Mouse (Mus musculus) gastrocnemius, postnatal 14 days (tissue): ENCODE results near the gene Slc25a24. TPM values are rescaled to one million over a fixed set of nuclear protein-coding genes. Genes with fewer than 3 reads are reported as not detected.

ENCODE experiments used
- DNase-seq: peaks from one replicate; pipeline ENCODE4 v3.0.0; 2021; ENCODE audit warnings: mixed read lengths
- intact Hi-C: fragments of 180-260 bp; cut with DNase I; formaldehyde crosslinking; loops from one replicate; pipeline ENCODE4 v1.15.1; 2025; ENCODE audit warnings: low total_unique reads
- total RNA-seq, 2 experiments: library from RNA; stranded (reverse); gene quantifications; 2 replicates each; pipeline ENCODE4 v1.2.3; 2021

The Slc25a24 gene
- total RNA-seq, 2 experiments from 2014 or later, result 6.3 to 8.0 TPM

DNA sequence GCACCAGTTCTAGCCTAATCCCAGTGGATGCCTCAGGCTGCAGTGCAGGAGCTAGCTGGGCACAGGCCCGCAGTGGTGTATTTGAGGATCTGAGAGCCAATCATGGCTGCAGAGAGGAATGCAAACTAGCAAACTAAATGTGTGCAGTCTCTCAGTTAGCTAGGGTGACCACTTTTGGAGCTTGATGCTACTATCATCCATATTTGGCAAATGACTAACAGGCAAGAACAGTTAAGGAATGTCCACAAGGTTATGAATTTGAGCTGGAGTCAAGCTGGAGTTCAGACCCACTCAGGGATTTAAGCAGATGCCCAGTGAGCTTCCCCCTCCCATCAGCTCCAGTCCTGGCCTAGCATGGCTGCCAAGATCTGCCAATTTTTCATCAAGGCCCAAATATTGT is 41.7 kb downstream of the Slc25a24 start:
- intact Hi-C loops, result no loop called here
- no peak for DNase-seq

DNA sequence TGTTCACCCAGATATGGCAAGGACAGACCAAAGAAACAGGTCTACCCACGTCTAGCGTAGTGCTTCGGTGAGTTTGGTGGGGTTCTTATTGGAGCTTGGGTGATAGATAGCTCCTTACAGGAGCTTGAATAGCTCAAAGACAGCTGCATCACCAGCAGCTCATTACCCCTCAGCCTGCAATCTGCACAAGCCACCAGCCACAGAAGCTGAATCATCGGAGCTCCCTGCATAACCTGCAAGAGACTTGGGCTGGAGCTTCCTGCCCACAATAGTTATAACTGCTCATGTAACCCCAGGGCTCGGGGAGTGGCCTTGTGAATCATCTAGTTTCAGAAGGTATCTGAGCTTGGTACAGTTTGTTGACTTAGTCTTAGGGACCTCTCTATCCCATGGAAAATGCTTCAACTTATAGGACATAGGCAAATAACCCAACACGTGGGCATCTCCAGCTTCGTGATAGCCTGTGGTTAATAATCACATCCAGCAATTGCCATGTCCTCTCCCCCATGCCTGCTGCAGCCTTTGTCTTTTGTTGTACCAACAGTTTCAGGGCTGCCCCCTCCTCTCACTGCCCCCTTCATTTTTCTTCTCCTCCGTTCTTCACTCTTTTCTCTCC is 42.4 kb downstream of the Slc25a24 start:
- intact Hi-C loops, result no loop called here
- no peak for DNase-seq

DNA sequence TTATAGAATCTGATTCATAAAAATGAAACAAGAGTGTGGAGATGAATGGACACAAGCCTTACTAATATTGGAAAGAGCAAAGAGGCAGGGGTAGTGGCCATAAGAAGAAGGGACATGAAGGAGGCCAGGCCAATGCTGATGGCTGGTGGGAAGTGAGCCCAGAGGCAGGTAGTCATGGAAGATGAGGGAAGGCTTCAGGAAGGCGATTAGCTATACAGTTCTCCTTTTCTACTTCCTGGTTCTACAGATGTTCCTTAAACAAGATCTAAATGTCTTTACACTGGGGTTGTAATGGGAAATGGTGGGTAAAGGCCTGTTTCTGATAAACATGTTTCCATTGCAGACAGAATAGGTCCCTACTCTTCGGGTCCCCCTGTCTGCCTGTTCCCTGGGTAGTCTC is 46.2 kb downstream of the Slc25a24 start:
- intact Hi-C loops, result no loop called here
- no peak for DNase-seq

DNA sequence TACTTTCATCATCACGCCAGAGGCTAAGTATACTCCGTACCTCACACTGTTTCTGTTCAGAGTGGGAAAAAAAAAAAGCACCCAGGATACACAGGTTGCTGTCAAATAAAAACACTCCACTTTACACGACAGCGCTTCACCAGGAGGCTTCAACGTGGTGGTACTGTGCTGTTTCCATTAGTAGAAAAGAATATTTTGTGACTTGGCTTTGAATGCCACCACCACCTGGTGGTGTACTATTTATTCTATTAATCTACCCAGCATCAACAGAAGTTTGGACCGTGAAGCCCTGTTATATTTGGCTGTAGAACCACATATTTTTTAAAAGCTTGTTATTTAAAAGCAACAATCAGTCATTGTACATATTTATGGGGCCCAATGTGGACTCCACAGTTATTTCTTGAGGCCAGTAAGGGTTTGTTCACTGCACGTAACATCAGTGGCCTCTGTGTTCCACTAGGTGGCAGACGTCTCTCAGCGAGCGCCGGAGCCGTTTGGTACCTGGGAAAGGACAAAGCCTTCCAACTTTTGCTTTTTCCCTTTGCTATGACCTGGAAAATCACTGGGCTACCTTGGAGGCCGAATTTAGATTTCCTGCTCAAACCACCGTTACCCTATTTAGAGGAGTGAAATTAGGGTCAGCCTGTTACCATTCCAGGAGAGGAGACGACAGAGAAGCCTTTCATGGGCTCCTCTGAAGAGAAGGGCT is 48.3 kb downstream of the Slc25a24 start:
- intact Hi-C loops, result loop anchor here (5.0 to 10.0 kb wide), 2 partner anchors 174 to 316 kb away; partner anchors contain the start of gene Vav3
- DNase-seq, result peak; percentile 60

DNA sequence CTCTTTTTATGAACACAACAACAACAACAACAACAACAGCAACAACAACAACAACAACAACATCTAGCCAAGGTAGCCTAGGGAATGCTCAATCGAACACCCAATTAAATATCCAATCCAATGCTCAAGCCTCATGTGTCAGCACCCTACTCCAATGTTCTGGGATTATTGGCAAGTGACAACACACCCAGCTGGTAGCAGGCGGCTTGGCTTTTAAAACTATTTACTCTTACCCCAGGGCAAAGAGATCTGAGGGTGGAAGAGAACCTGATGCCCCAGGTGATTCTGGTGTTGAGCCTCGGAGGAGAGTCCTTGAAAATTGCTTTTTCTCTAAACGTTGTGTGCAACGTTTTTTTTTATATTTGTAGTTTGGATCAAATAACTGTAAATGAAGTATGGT is 51.4 kb downstream of the Slc25a24 start:
- intact Hi-C loops, result loop anchor here (5.0 to 10.0 kb wide), 2 partner anchors 170 to 313 kb away; partner anchors contain the start of gene Vav3
- DNase-seq, result no peak

DNA sequence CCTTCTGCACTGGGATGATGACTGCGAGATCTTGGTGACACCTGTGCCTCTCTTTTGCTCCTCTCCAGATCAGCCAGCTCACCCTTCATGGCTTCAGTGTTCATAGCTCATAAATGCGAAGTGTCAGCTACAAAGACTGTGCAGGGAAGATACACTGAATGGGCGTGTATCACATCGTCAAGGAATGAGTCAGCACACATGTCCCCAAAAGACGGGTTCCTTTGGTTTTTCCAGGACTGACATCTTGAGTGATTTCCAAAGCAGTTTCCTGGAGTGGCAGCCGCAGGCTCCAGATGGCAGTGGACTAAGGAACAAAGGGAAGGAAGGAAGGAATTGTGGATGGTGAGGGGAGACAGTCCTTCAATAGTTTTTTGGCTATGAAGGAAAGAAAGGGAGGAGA is 55.8 kb downstream of the Slc25a24 start:
- no peak for DNase-seq
- intact Hi-C loops, result loop anchor here (10.0 kb wide), 1 partner anchor 166 kb away; the partner anchor contains the start of gene Vav3

DNA sequence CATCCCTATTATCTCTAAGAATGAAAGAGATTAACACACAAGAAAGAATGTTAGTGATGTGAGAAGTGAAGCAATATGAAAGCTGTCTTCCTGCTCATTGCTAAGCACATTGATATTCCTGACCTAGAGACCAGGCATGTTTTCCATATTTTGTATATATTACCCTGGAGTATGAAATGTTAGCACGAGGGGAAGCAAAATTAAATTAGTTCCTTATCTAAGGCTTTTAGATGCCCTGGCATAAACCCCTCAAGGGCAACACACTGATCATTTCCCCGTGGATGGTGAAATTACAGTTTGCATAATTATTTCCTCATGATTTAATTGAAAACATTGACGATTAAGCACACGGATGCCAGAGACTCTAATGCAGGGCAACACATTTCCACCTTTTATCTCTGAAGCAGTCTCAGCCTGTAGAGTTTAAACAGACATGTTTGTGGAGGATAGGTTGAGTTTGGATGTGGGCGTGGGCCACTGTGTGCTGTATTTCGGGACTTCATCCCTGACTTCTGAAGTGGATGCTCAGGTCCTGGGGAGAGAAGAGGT is 56.7 kb downstream of the Slc25a24 start:
- DNase-seq, result no peak
- intact Hi-C loops, result loop anchor here (10.0 kb wide), 1 partner anchor 165 kb away; the partner anchor contains the start of gene Vav3

DNA sequence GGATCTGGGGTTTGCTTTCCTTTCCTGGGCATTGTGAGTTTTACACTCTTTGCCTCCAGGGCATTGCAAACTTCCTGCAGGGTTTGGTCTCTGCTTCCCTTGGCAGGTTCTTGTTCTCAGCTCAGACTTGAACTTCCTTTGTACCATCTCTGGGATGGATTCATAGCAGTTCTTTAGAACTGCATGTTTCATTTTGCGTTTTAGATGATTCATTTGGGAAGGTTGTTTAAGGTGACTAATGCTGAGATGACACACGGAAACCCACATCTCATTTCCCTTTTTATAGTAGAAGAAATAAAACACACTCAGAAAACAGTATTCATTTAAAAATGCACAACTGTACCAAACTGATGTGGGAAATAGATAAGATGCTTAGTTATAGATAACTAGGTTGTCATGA is 73.2 kb downstream of the Slc25a24 start:
- intact Hi-C loops, result no loop called here
- DNase-seq, result no peak

DNA sequence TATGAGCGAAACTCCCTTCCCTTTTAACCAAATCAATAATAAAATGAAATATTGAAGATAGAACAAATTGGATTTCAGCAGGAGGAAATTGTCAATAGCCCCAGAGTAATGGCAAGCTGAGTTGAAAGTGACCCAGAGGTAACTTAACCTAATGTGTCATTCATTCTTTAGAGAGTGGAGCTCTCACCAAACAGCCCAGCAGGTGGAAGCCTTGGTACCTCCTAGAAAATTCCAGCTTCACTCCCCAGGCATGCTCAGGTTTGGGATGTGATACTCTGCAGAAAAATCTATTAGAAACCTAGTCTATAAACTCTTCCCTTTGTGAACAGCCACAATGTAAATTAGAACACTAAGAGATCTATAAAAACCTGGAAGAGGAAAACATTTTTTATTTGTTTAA is 76.3 kb downstream of the Slc25a24 start:
- intact Hi-C loops, result no loop called here
- DNase-seq, result no peak

DNA sequence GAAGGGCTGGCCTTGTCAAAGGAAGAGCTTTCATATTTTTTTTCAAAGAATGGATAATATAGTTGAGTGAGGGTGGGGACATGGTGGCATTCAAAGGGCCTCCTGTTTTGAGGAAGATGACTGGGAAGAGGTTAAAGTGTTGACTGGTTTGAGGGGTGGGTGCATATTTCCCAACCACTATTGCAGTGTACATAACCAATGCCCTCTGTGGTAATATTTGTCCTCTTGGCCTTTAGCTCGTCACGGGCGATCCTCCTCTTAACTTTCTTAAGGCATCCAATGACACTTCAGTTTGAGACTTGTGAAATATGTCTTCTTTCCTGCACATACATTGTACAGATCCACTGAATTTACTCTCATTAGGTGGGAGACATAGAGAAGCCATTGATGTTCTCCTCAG is 89.4 kb downstream of the Slc25a24 start:
- intact Hi-C loops, result no loop called here
- DNase-seq, result no peak

DNA sequence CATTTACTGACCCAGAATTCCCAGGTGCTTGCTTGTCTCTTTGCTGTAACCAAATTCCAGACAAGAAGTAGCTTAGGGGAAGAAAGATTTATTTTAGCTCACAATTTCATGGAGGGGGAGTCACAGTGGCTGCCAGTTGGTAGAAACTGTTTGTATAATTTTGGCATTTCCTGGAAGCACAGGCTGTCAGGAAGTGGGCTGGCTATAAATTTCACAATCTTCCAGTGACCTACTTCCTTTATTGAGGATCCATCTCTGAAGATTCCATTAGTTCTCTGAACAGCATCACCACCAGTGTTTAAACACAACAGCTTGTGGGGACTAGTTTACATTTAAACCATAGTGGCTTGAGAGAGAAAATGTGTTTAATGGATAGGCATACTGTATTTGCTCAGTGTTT is 93.4 kb downstream of the Slc25a24 start:
- DNase-seq, result no peak
- intact Hi-C loops, result no loop called here

Other genes starting within 250 kb of the Slc25a24 start
- gene Fndc7, start 233.1 kb upstream of the Slc25a24 start, total RNA-seq, result under 1 TPM in 1 of 2 experiments, not detected in 1; 0.08 TPM
- gene Prpf38b, start 211.4 kb upstream of the Slc25a24 start, total RNA-seq, result 10 to 100 TPM; 18.6 to 19.5 TPM
- gene Henmt1, start 183.3 kb upstream of the Slc25a24 start, total RNA-seq, result not detected
- not detected for gene Gm9857, start 182.7 kb upstream of the Slc25a24 start, total RNA-seq
- gene Fam102b, start 95.5 kb upstream of the Slc25a24 start, total RNA-seq, result 10 to 100 TPM; 11.7 to 18.5 TPM
- not detected for gene Slc25a54, start 42.7 kb upstream of the Slc25a24 start, total RNA-seq
- gene Vav3, start 217.5 kb downstream of the Slc25a24 start, total RNA-seq, result 1 to 10 TPM; 2.9 to 4.6 TPM